Mouse (Mus musculus): ENCODE results near the gene Slain1. TPM values are rescaled to one million over a fixed set of nuclear protein-coding genes. Genes with fewer than 3 reads are reported as not detected.
A peak's percentile ranks its signal among the peaks of the same experiment; 100 is the strongest.

Slain1 gene
- total RNA-seq, 4 experiments from 2014 or later = 53.3 to 59.5 (median 55.2) TPM

DNA sequence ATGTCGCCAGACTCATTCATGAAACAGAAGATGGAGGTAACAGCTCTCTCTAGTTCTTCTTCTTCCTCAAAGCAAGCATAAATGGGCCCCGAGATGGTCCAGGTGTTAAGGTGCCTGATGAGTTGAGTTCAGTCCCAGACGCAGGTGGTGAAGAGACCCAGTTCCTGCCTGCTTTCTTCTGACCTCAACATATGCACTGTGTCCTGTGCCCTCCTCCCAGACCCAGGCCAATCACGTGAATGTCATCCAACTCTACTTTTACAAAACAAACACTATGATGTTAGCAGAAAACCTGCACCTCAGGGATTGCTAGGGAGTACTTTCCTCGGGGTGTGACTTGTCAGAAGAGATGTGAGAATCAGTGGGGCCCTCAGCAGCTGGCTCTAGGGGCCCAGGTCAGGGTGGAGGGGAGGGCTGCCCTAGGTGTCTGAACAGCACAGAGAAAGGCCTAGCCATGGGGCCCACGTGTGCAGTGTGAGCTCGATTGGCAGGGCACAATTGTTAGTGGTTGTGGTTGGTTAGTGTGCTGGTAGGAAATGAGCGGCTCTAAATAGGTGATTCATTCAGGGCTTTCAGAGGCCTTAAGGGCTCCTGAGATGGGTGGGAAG, 16.4 kb downstream of the Slain1 start:
- no peak for DNase-seq (ENCODE audit: low spot score in 2 of 2)

DNA sequence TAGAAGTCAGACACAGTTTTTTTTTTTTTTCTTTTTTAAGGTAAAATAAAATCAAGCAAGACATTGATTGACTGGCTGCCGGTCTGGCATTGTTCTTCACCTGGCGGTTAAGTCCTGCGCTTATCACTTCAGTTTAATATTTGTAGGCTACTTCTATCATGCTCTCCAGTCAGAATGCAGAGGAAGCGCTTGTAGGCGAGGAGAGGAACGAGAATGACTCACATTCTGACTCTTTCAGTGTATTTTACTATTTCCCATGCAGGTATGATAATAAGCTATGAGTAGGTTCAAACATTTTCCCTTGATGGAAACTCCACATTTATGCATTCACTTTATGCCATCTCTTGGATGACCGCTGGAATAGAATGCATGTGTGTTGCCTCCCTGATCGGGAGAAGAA, 17.0 kb downstream of the Slain1 start:
- no peak for DNase-seq (ENCODE audit: low spot score in 2 of 2)

DNA sequence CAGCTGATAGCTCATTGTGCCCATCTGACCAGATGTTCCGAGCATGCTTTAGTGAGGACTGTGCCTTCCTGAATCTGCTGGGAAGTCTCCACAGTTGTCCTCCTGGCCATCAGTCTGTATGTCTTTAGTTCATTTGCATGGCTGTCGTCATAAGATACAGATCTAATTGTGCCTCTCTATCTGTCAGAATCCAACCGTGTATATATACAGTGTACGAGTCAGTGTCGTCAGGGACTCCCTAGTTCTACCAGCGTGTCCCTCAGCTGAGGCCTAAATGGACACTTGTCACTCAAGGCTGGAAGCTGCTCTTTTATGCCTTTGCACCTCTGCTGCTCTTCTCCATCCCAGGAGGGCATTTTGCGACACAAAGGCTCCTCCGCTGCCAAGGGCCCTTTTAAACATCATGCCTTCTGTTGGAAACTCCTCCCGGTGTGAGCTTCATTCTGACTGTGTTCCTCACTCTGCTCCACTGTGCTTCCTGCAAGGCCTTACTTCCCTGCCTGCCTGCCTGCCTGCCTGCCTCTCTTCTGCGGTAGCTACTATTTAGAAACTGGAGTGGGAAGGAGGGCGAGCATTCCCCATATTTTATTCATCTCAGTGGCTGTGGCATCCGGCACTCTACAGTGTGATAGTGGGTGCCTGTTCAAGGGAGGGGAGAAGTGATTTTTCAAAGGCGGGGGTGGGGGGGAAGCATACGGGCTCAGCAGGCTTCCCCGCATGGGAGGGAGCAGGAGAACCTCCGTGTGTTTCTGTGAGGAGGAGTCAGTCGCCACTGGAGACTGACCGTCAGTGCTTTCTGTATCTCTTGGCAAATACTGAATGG, 29.6 kb downstream of the Slain1 start:
- DNase-seq (ENCODE audit: low spot score in 2 of 2) = no peak

DNA sequence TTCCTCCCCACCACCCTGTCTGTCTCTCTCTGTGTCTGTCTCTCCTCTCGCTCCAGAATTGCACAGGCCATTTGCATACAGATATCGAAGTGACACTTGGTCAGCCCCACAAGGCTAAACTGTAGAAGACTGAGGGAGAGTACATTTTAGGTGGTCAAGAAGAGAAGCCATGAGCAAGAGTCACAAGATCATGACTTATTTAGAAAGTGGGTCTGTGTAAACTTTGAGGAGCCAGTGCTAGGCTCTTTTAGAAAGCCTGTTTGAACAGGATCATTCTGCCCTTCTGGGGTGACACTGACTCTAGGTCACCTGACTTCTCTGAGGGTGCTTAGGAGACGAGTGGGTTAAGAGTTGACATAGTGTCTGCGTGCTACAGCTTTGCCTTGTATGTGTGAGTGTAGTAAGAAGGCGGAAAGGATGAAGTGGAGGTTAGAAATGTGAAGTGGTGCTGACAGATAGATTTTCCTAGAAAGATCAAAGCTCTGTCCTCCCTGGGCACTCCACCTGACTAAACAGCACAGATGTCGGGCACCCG, 30.3 kb downstream of the Slain1 start:
- DNase-seq (ENCODE audit: low spot score in 2 of 2) = no peak

DNA sequence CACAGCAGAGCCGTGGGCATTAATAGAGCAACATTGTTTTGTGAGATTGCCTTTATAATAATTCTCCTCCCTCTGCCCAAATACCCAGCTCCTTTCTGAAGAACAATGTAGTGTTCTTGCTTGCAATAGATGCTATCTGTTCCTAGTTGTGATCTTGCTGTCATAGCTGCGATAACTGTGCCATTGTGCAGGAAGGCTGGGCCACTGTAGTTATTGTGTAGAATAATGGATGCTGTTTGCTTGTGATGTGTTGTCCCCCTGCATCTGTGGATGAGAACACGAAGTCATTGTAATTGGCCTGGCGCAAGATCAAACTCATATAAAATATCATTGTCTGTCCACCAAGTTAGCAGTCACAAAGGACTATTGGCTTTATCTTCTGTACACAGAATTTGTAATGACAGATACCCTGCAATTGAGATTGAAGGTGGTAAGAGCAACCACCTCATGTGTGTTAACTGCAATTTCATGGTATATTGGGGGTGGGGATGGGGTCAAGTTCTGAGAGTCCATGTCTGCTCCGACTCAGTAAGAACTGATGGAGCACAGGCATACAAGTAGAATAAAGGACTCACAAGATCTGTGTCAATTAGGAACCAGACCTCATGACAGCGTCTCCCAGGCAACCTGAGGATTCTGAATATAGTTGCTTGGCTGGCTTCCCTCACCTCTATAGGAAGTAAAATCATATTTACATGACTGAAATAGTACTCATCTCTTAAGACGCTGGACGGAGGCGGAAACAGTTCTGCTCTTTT, 32.8 kb downstream of the Slain1 start:
- peak; percentile 49 to 72 for DNase-seq (ENCODE audit: low spot score in 2 of 2)

DNA sequence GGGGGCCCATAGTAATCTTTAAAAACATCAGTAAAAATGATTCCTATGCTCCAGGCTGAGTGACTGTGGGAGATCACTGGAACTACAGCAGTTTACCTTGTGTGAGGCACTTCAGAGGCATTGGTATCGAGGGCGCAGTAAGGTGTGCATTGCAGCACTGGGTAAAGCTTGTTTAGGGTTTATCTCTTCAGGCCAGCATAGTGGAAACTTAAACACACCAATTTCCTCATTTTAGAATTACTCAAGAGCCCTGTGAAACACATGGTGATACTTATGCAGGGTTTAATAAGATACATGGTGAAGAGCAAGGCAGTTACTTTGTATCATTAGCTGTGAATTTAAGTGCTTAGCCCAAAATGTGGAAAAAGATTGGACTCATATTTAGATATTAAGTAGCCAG, 37.0 kb downstream of the Slain1 start:
- no peak for DNase-seq (ENCODE audit: low spot score in 2 of 2)

DNA sequence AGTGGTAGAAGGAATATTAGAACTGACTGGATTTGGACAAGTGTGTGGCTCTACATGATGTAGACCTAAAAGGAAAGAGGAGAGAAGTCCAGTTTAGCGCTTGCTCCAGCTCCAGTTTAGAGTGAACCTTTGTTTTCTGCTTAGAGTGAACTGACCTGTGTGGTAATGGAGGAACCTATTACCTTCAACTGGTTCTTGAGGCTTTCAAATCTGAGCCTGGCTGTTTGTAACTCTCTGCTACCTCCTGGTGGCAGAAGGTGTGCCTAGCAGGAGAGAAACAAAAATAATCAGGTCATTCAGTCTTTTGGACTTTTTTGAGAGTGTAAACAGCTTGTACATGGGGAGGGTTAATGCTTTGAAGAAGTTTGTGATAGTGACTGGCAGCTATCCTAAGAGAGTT, 44.3 kb downstream of the Slain1 start:
- DNase-seq (ENCODE audit: low spot score in 2 of 2) = peak in 1 of 2 experiments; percentile 67

DNA sequence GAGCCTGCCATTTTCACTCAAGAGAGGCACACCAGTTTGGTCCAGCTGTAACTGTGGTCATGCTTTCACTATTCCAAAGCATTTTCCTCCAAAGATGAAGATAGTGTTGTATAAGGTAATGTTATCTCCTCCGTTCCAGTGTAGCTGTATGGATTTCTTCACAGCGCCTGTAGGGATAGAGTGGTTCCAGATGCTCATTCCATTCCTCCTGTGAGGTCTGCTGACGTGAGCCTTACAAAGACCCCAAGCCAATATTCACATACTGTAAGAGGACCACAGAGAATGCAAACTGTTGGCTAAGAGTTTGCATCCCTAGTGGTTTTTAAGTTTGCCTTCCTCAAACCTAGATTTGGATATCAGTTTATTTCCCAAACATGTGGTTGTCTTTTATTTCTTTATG, 45.6 kb downstream of the Slain1 start:
- no peak for DNase-seq (ENCODE audit: low spot score in 2 of 2)

DNA sequence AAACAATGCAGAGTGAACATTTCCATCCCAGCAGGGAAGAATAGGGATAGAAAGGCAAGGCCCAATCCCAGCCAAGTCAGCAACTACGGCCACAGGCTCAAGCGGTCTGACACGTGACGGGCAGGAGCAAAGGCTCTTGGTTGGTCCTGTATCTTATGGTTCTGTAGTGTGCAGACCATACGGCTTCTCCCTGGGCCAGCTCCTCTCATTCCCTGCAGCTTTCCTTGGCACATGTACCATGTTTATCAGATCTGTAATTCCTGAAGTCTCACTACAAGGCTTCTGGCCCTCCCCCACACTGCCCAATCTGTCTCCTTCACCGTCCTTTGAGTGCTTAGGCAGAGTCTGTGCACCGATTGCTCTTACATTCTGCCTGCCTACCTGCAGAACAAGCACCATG, 47.1 kb downstream of the Slain1 start:
- no peak for DNase-seq (ENCODE audit: low spot score in 2 of 2)

DNA sequence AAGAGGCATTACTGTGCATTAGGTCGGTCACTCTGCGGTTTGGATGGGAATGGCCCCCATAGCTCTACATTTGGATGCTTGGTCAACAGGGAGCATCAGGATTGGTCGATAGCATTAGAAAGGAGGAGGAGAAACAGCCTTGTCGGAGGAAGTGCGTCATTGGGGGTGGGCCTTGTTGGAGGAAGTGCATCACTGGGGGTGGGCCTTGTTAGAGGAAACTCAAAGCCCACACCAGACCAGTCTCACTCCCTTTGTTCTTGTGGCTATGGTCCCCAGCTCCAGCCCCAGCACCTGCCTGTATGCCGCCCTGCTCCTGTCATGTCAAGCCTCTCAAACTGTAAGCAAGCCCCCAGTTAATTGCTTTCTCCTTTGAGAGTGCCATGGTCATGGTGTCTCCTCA, 49.3 kb downstream of the Slain1 start:
- DNase-seq (ENCODE audit: low spot score in 2 of 2) = no peak

DNA sequence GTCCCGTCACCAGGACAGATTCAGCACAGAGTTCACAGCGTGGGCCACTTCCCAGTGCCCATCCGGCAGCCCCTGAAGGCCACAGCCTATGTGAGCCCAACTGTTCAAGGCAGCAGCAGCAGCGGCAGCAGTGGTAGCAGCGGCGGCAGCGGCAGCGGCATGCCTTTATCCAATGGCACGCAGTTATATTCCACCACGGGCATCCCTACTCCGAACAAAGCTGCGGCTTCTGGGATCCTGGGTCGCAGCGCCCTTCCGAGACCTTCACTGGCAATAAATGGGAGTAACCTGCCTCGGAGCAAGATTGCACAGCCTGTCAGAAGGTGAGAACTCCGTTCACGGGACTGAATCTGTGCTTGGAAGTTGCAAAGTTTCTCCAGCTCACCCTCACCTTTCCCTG, 52.5 kb downstream of the Slain1 start:
- no peak for DNase-seq (ENCODE audit: low spot score in 2 of 2)

DNA sequence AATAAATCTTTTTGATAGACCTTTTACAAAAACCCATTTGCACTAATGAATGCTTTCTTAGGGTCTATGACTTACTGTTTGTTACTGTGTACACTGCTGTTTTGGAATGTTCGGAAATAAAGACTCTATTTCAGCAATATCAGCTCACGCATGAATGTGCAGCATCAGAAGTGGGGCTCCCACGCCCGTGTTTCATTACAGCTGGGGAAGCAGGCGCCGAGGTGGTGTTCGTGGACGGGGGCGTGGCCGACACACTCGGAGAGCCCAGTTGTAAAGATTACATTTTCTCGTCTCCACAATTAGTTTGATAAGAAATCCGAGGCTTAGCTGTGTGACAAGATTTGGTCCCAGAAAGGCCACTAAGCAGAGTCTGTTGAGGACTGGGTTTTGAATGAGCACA, 54.7 kb downstream of the Slain1 start:
- no peak for DNase-seq (ENCODE audit: low spot score in 2 of 2)

DNA sequence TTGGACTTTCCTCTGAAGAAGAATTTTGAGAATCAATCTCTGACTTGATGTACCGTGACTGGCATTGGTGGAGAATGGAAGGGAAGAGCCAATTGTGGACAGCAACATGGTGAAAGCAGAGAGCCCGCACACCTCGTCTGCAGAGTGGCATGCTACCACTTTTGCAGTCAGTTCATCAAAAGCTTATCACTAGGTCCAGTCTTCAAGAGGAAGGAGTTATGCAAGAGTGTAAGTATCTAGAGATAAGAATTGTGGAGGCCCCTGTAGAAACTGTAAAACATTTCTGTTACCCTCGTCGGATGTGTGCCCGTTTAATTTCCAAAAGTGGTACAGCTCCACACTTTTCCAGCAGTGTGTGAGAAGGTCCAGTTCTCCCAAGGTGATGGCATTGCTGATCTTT, 56.3 kb downstream of the Slain1 start:
- DNase-seq (ENCODE audit: low spot score in 2 of 2) = no peak

DNA sequence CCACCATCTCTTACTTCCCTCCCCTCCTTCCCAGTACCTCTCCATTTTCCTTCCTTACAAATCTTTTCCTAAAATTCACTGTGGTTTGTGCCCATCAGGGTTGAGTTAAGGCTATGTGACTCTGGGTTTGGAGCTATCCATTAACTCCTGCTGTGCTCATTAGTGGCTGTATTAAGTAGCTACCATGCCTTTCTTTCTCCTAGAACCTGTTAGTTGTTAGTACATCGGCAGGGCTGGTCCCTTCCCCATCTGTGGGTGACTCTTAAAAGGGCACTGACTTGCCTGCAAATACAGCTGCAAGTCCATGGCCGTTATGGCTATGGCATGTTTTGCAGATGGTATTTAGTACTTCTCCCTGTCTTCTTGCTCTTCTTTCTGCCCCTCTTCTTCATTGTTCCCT, 58.6 kb downstream of the Slain1 start:
- DNase-seq (ENCODE audit: low spot score in 2 of 2) = no peak

DNA sequence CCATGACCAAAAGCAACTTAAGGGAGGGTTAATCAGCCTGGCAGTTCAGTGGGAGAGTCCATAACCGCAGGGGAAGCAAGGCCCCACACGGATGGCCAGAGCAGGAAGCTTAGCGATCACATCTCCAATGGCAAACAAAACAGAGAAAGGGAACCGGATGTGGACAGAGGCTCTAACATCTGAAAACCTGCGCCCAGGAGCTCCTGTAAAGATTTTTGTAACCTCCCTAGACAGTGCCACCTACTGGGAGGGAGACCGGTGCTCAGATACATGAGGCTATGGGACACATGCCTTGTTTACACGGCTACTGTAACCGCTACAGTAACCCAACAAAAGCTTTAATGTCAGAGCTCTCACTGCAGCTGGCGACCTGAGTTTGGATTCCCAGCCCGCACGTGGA, 59.2 kb downstream of the Slain1 start:
- DNase-seq (ENCODE audit: low spot score in 2 of 2) = no peak

DNA sequence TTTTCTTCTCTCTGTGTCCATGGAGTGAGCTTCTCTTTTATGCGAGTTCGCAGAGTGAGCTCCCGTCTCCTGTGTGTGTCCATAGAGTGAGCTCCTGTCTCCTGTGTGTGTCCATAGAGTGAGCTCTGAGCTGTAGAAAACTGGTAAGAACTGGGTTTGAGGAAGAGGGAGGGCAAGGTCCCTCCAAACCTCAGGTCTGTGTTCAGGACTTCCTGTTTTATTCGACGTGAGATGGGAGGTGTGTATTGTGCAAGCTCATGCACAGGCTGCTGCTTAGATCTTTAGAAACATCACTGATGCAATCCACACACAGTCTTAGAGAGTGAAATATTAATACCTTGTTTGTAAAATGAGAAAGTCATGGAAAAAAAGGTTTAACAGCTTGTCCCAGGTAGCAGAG, 63.0 kb downstream of the Slain1 start:
- DNase-seq (ENCODE audit: low spot score in 2 of 2) = no peak

DNA sequence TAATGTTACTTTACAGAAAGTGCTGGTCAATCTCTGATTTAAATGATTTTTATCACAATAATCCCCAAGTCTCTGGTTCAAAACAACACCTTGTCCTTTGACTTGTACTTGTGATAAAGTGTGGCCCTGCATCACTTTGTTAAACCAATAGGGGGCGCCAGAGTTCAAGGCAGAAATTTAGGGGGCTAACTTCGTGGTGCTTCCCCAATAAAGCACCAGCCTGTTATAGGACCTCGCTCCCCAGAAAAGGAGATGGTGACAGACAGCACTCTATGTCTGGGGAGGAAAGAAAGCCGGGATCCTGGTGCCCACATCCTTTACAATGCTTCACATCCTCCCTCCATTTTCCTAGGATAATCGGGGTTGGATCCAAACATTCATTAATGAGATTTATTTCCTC, 67.5 kb downstream of the Slain1 start:
- no peak for DNase-seq (ENCODE audit: low spot score in 2 of 2)

DNA sequence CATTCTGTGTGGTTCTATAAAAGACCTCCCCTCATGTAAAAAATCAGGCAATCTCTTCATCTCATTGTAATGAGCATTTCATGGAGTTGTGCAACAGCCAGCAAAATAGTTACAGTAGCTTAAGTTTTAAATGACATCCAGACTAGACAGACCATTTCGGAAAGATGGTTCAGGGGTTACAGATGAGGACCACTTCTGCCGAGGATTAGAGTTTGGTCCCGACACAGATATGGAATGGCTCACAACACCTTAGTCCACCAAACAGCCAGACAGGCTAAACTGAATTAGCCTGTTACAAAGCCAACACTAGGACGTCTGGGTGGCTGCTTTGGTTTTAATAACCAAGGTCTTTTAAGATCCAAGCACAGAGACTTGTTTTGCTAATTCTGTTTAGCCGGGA, 68.0 kb downstream of the Slain1 start:
- no peak for DNase-seq (ENCODE audit: low spot score in 2 of 2)

DNA sequence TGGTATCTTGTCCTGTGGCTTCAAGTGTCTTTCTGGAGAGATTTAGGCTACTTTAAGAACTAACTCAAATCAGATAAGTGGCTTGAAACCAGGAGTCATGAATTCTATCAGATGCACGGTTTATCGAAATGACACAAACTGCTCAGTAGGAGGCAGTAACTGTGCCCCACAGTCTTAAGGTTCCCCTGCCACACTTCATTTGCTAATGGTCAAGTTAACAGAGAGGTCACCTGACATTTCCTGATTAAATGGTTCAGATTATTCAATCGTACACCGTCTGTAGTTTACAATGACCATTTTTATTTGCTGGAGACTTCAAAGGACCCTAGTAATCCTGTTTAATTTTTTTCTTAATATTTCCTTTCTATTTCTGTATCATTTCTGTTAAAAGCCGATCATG, 68.4 kb downstream of the Slain1 start:
- no peak for DNase-seq (ENCODE audit: low spot score in 2 of 2)

DNA sequence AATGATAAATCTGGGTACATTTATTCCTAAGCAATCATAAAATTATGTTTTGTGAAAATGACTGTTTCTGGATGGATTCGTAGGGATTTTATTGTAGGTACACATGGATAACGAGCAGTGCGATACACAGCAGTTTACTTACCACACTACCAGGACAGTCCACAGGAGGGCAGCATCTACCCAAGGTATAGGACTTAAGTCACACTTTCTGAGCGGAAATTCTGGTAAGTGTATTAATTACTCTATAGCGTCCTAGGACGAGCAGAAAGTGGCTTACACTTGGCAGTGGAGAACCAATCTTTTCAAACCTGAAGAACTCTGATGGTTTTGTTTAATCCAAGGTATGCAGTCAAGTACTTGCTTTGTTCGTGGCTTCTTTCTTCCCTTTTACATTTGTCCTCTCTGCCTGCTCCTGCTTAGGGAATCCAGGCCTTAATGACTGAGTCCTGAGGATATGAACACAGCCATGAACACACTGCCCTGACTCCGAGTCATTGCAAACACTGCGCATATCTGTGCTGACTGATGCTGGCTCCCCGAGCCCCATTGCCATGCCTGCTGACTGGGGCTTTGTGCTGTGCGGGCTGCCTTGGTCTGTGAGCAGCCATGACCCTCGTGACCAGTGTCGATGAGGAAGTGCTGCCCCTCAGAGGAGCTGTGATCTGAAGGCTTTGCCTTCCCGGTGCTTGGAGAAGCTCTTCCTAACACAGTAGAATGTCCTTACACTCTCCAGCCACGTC, 69.0 kb downstream of the Slain1 start:
- peak; percentile 66 to 92 for DNase-seq (ENCODE audit: low spot score in 2 of 2)

DNA sequence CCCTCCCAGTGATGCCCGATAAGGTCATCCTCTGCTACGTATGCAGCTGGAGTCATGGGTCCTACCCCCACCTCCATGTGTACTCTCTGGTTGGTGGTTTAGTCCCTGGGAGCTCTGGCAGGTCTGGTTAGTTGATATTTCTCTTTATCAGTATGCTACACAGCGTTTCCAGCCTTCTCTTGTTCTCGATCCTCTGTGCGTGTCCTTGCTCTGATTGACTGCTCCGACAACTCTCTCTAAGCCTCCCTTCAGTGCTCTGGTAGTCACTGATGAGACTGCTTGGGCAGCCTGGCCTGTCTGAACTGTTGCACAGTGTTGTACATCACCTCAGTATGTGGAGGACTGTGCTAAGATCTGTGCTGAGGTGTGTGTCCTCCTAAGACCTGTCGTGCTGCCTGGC, 70.1 kb downstream of the Slain1 start:
- DNase-seq (ENCODE audit: low spot score in 2 of 2) = no peak

Data from layer of hippocampus, adult 8-10 months (tissue).